Mouse (Mus musculus): ENCODE measurements at regions not wholly inside any gene's neighbourhood (a gene's known extent, or its start where the extent isn't known, plus 50 kb on each side); places are given as distances from the start of the nearest gene placed in this dataset.

- no peak for DNase-seq (ENCODE audit: low read depth)
Observed at GRCm38 (mm10) chr3:9884691-9885354, 203.1 kb upstream of the Gm9833 start.

GRCm38 (mm10) chr3:9885565-9885964 is 202.3 kb upstream of the Gm9833 start:
- no peak for DNase-seq (ENCODE audit: low read depth)

- DNase-seq (ENCODE audit: low read depth) = no peak
Observed at GRCm38 (mm10) chr3:9886077-9886476, 201.8 kb upstream of the Gm9833 start.

GRCm38 (mm10) chr3:9886765-9887626 is 200.9 kb upstream of the Gm9833 start:
- DNase-seq (ENCODE audit: low read depth) = no peak

GRCm38 (mm10) chr3:9887627-9887994 is 200.3 kb upstream of the Gm9833 start:
- no peak for DNase-seq (ENCODE audit: low read depth)

GRCm38 (mm10) chr3:9888051-9888450 is 199.9 kb upstream of the Gm9833 start:
- DNase-seq (ENCODE audit: low read depth) = no peak

GRCm38 (mm10) chr3:9892884-9893494 is 194.9 kb upstream of the Gm9833 start:
- DNase-seq (ENCODE audit: low read depth) = no peak

GRCm38 (mm10) chr3:9895396-9896135 is 192.3 kb upstream of the Gm9833 start:
- no peak for DNase-seq (ENCODE audit: low read depth)

GRCm38 (mm10) chr3:9896303-9896702 is 191.6 kb upstream of the Gm9833 start:
- DNase-seq (ENCODE audit: low read depth) = no peak

GRCm38 (mm10) chr3:9901663-9902062 is 186.2 kb upstream of the Gm9833 start:
- no peak for DNase-seq (ENCODE audit: low read depth)

- no peak for DNase-seq (ENCODE audit: low read depth)
Observed at GRCm38 (mm10) chr3:9913357-9913756, 174.6 kb upstream of the Gm9833 start.

- no peak for DNase-seq (ENCODE audit: low read depth)
Observed at GRCm38 (mm10) chr3:9916538-9917106, 171.3 kb upstream of the Gm9833 start.

GRCm38 (mm10) chr3:9920331-9920730 is 167.6 kb upstream of the Gm9833 start:
- peak; percentile 65 for DNase-seq (ENCODE audit: low read depth)

GRCm38 (mm10) chr3:9921730-9922129 is 166.2 kb upstream of the Gm9833 start:
- DNase-seq (ENCODE audit: low read depth) = no peak

GRCm38 (mm10) chr3:9922541-9923046 is 165.3 kb upstream of the Gm9833 start:
- DNase-seq (ENCODE audit: low read depth) = no peak

GRCm38 (mm10) chr3:9924630-9925029 is 163.3 kb upstream of the Gm9833 start:
- DNase-seq (ENCODE audit: low read depth) = no peak

GRCm38 (mm10) chr3:9936853-9937441 is 151.0 kb upstream of the Gm9833 start:
- DNase-seq (ENCODE audit: low read depth) = no peak

GRCm38 (mm10) chr3:9938651-9939050 is 149.3 kb upstream of the Gm9833 start:
- no peak for DNase-seq (ENCODE audit: low read depth)

GRCm38 (mm10) chr3:9942631-9943030 is 145.3 kb upstream of the Gm9833 start:
- no peak for DNase-seq (ENCODE audit: low read depth)

GRCm38 (mm10) chr3:9947357-9948065 is 140.4 kb upstream of the Gm9833 start:
- no peak for DNase-seq (ENCODE audit: low read depth)
